Mouse (Mus musculus) left cerebral cortex, adult 2 months (tissue): ENCODE data around the gene Cdca7l. TPM values are rescaled to one million over a fixed set of nuclear protein-coding genes. Genes with fewer than 3 reads are reported as not detected.
"Not testable (repeated sequence)": the region's sequence is repeated elsewhere in the genome, so short reads cannot be mapped to it uniquely, and the experiment has no call there.

Experiments used
- DNase-seq, 2 experiments: peaks; one replicate each; pipeline ENCODE4 v3.0.0; 2021 to 2022; ENCODE audit warnings: low spot score in 2 of 2, mixed read lengths in 1 of 2; ENCODE audit errors: extremely low spot score in 1 of 2
- H3K27ac ChIP-seq: fragments of 200-600 bp; 2 replicates; pipeline ENCODE4 v1.8.1; 2022
- H3K4me3 ChIP-seq: fragments of 200-600 bp; 2 replicates; pipeline ENCODE4 v1.8.1; 2022
- CTCF ChIP-seq: fragments of 200-600 bp; IDR thresholded peaks from 2 replicates; pipeline ENCODE4 v1.8.1; 2022; ENCODE audit warnings: antibody characterized with exemption, mild to moderate bottlenecking, moderate library complexity
- intact Hi-C: fragments of 180-260 bp; cut with DNase I; formaldehyde crosslinking; loops from one replicate; pipeline ENCODE4 v1.15.1; 2025
- total RNA-seq, 2 experiments: library from RNA; stranded (reverse); gene quantifications; 2 replicates each; pipeline ENCODE4 v1.2.3; 2021

Gene Cdca7l
- total RNA-seq, 2 experiments from 2014 or later, result 1.1 to 1.3 TPM

DNA sequence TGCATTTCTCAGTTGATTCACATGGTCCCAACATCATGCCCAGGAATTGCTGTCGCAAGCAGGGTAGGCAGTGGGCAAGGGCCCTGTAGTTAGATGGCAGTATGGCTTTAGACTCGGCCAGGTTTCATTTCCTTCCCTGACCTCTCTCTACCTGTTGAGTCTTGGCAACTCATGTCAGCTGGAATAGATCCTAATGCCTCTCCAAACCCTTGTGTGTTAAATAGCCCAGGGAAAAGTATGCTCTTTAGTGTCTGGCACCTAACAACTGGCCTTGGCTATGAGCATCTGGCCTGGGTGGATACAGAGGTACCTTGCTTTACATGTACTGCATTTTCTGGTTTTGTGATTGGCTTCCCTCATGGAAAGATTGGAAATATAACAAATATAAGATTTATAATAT, 80.5 kb downstream of the Cdca7l start:
- TF ChIP-seq CTCF, result no peak
- Histone ChIP-seq H3K4me3 (no peak overlapping the region), H3K27ac (no peak overlapping the region)
- intact Hi-C loops, result no loop called here
- DNase-seq, result no peak

DNA sequence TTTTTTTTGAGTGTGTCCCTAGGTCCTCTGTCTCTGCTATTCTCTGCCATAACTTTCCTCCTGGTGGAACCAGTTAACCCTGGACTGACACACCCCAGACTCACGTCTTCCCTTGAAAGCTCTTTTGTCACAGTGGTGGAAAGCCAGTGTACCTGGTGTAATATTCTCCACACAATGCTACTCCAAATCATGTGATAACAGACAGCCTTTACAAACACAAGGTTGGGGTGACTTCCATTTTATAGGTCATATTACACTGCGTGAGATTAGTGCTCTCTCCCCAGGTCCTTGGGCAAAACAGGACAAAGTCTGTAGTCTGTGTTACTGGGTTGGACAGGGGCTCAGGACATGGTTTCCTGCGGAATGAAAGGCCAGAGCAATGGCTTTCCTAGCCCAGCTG, 83.3 kb downstream of the Cdca7l start:
- TF ChIP-seq CTCF, result no peak
- Histone ChIP-seq H3K4me3 (no peak overlapping the region), H3K27ac (no peak overlapping the region)
- DNase-seq, result no peak
- intact Hi-C loops, result no loop called here

DNA sequence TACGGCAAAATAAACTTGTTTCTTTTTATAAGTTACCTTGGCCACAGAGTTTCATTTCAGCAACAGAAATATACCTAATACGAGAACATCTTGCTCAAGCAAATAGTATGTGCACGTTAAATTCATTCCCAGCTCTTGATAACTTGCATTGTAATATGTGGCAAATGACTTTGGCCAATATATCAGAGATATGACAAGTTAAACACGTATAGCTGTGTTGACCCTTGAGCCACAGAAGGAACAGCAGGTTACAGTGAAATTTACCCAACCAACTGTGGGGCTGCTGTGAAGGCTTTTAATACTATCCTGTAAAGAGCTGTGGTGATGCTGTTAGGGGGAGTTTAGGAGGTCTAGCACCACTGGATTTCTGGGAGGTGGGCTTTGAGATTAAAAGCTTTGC, 96.7 kb downstream of the Cdca7l start:
- H3K27ac ChIP-seq, intact Hi-C loops, H3K4me3 ChIP-seq, DNase-seq: not testable (repeated sequence)

DNA sequence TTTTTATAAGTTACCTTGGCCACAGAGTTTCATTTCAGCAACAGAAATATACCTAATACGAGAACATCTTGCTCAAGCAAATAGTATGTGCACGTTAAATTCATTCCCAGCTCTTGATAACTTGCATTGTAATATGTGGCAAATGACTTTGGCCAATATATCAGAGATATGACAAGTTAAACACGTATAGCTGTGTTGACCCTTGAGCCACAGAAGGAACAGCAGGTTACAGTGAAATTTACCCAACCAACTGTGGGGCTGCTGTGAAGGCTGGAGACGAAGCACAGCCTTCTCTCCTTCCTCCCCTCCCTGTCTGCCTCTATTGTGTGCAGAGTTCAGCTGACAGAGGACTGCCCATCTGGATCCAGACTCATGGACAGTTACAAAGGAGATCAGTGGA, 97.3 kb downstream of the Cdca7l start:
- H3K27ac ChIP-seq, intact Hi-C loops, DNase-seq, H3K4me3 ChIP-seq: not testable (repeated sequence)

DNA sequence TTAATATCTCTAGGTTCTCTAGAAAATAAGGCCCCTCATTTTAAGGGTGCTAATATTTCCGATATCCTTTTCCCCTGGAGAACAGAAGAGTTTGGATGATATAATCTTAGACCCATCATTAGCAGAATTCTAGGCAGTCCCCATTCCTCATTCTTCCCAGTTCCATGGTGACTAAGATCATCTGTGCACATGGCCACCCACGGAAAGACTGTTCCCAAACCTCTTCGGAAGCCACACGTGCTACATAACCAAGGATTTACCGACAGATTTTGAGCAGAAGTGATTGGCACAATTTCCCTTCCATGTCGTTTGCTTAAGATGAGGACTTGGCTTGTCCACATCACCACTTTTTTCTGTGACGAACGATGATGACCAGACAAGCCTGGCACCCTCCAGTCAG, 99.6 kb downstream of the Cdca7l start:
- Histone ChIP-seq H3K27ac (no peak overlapping the region), H3K4me3 (no peak overlapping the region)
- no peak for TF ChIP-seq CTCF
- intact Hi-C loops, result no loop called here
- DNase-seq, result no peak

DNA sequence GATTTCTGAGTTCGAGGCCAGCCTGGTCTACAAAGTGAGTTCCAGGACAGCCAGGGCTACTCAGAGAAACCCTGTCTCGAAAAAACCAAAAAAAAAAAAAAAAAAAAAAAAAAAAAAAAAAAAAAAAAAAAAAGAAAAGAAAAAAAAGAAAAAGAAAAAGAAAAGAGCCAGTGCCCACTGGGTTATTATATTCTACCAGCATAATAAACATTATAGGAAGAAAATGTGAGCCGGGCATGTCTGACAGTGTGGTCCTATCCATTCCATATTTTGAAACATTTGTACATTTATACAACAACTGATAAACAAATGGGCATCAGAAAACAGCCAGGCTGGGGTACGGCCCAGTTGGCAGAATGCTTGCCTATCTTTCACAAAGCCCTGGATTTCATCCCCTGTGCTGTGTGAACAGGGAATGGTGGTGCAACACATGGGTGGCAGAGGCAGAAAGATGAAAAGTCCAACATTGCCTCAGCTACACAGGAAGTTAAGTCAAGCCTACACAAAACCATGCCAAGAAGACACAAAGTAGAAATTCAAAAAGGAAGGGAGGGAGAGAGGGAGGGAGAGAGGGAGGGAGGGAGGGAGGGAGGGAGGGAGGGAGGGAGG, 101.2 kb downstream of the Cdca7l start:
- intact Hi-C loops, H3K27ac ChIP-seq, DNase-seq, H3K4me3 ChIP-seq: not testable (repeated sequence)

DNA sequence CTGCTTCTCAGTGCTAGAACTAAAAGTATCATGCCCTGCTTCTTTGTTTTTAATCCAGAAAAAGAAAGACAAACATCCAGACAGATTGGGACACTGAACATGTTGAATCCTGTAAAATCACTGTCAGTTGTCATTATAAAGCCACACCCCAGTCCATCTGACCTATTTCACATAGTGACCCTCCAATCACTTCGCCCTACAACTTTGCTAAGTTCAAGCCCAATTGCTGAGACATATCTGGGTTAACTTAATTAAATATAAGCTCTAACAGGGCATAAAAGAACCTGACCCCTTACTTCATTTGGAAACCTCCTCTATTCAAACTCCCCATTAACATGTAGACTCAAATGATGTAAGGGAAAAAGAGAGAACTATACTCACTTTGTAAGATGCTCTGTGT, 107.3 kb downstream of the Cdca7l start:
- no peak overlapping the region for H3K4me3 ChIP-seq
- intact Hi-C loops, result no loop called here
- no peak overlapping the region for H3K27ac ChIP-seq
- no peak for DNase-seq
- no peak for TF ChIP-seq CTCF

DNA sequence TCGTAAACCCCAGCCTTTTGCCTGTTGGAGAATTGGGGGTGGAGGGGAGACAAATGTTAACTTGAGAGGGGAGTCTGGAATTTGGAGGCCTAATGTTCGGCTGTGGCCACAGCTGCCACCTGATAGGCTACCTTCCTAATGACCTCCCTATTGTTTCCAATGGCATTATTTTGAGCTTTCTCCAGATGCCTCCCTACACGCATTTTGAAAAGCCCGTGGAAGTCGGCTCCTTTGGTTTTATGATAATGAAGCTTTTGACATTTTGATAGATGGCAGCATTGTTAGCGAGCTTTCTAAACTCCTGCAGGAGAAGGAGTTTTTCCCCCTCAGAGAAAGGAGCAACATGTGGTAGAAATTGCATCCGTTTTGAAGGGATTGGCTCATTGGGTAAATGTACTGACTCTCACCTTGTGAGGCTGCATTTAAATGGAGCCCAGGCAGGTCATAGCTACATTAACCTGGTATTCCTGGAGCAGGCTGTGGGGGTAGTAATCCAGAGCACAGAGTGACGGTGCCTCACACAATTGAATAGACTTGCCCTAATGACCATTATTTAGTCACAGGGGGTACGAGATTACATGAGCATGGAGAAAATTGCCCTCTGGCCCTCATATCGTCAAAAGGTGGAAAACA, 110.6 kb downstream of the Cdca7l start:
- Histone ChIP-seq H3K4me3 (no peak overlapping the region), H3K27ac (no peak overlapping the region)
- intact Hi-C loops, result no loop called here
- no peak for DNase-seq
- TF ChIP-seq CTCF, result no peak

DNA sequence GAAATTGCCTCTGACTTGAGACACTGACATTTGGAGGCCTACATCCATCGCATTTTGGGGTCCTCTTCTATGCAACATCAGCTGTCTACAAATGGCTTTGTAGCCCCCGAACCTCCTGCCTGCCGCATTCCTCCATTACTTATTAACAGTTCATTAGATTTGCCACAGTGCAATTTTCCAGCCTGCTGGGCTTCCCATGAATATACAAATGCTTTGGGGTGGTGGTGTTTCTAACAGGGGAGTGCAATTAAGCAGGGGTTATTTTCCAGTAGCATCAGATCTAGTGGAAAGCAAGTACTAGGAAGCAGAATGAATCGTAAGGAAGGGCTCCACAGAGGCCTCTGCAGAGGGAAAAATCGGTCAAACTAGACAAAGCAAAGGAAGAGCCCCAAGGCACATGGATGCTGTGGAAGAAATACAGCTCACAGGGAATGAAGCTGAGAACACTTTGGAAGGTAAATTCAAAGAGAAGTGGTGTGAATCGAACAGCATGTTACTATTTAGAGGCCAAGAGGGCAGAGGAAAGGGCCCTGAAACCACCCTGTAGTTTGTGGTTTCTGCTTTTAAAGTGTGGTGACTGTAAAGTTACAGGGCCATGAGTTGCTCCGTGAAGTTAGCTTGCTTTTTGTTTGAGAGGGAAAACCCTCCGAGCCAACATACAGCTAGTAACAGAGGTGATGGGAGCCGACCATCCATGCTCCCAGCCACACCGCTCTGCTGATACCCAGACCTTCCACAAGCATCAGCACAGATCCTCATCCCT, 111.9 kb downstream of the Cdca7l start:
- intact Hi-C loops, result no loop called here
- no peak for DNase-seq
- no peak for TF ChIP-seq CTCF
- Histone ChIP-seq H3K4me3 (no peak overlapping the region), H3K27ac (no peak overlapping the region)
